Mouse (Mus musculus) fat pad, adult 2 months (tissue): Measurements from ENCODE around the gene Erbb2.

Experiments
- DNase-seq: peaks from one replicate; pipeline ENCODE4 v3.0.0-alpha.2; 2011; ENCODE audit warnings: low read depth, low spot score; ENCODE audit errors: extremely low read depth

The Erbb2 gene

DNA sequence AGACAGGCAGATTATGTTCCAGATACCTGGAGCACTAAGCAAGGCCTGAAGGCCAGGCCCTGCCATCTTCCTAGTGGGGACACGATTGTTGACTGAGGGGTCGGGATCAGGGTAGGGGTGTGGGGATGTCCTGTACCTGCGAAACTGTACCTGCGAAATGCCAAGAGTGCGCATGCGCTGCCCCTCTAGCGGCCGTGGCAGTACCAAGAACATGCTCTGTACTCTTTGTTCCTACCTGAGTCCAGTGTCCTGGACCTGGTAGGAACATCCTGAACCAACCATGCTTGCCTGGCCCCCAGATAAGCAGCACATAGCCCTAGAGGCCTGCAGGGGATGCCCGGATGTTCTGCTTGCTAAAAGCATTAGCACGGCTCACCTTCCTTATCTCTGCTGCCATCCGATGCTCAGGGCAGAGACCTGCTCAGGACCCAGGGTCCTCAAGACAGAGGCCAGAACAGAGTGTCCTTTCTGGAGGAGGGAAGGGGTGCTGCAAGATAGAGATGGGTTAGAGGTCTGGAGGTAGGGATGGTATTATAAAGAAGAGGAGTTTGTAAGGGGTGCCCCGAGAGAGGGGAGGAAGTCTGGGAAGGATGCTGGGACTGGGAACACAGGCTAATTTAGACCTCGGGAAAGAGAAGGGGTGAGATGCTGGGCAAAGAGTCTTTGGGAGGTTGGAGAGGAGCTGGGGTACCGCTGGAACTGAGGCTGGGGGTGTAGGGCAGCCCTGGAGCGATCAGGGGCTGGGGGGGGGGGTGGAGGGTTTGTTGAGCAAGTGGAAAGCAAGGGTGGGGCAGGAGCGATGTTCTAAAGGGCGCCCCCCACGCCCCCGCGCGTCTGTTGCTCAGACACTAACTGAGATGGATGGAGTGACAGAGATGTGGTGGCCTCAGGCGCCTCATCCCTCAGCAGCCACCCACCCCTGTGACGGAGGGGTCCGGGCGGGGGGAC is 26.4 kb upstream of the Erbb2 start, which contains the start of gene Pnmt:
TSS of gene Pnmt (plus strand) at position 813 of the 948 bp plus-strand sequence.
- no peak for DNase-seq

DNA sequence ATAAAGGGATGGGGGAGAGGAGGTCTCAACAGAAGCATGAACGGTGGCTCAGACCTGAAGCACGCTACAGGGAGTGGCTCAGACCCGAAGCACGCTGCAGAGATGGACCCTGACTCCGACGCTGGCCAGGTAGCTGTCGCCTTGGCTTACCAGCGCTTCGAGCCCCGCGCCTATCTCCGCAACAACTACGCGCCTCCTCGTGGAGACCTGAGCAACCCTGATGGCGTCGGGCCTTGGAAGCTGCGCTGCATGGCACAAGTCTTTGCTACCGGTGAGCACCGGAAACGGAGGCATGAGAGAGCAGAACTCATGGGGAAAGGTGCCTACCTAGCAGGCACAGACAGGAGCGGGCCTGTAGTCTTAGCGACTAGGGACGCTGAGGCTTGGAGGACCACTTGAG is 25.7 kb upstream of the Erbb2 start:
- DNase-seq = no peak

DNA sequence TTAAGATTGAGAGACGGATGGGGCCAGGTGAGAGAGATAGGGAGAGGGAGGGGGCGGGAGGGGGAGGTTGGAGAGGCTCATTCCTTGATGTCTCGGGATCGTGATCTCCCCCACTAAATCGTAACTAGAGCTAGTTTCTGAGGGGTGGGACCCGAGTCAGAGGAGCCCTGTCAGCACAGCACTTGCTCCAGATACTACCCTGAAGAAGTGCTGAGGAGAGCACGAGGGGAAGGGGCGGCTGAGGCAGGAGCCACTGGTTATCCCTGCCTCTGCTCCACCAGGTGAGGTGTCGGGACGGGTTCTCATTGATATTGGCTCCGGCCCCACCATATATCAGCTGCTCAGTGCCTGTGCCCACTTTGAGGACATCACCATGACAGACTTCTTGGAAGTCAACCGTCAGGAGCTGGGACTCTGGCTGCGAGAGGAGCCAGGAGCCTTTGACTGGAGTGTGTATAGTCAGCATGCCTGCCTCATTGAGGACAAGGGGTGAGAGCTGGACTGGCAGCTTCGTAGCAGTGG is 25.2 kb upstream of the Erbb2 start:
- DNase-seq = no peak

DNA sequence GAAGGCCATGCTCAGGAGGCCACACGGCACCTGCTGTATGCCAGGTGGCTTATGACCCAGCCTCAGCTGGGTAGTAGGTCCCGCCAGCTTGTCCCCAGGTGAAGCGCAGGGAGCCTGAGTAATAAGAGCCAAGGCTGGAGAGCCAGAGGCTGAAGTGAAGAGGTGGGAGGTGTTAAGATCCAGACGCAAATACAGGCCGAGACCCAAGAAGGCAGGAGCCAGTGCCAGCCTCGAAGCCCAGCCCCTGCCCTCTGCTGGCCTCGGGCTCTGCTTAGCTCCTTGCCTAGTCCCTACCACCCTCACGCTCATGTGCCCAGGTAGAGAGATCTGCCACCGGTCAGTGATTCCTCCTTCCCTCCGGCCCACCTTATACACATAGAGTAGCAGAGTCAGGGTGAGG is 24.0 kb upstream of the Erbb2 start:
- no peak for DNase-seq

DNA sequence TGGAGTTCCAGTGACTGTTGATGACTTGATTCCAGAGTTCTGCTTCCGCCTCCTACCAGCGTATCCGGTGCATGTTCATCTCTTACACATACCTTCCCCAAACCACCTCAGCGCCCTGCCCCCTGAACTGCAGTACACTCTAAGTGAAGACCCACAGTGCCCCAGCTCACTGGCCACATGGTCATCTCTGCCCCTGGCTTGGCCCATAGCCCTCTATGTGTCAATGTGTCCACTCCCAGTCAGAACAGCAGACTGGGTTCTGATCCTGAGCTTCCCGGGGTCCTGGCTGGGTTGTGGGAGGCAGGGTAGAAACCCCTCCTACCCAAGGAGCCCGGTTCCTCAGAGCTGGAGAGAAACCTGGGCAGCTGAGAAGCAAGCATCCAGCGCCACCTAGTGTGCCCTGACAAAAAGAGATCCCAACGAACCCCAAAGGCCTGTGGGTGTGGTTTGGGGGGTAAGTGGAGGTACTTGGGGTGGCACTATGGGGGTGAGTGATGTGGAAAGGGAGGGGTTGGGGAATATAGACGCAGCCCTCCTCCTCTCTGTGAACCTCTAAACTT is 23.0 kb upstream of the Erbb2 start:
- no peak for DNase-seq

DNA sequence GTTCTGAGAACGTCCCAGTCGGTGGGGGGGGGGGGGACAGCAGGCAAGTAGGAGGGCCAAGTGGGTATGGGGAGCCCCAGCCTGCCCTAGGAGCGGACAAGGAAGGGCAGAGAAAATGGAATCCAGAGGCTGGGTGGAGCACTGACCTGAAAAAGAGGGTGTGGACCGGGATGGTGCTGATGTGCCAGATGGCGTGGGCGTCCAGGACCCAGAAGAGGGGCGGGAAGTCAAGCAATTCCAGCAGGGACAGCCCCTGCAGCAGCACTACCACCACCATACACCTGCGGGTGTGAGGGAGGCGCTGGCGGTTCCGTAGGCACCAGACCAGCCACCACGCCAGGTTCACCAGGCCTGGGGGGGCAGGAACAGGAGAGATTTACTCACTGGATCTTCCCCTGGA is 22.1 kb upstream of the Erbb2 start:
- DNase-seq = no peak

DNA sequence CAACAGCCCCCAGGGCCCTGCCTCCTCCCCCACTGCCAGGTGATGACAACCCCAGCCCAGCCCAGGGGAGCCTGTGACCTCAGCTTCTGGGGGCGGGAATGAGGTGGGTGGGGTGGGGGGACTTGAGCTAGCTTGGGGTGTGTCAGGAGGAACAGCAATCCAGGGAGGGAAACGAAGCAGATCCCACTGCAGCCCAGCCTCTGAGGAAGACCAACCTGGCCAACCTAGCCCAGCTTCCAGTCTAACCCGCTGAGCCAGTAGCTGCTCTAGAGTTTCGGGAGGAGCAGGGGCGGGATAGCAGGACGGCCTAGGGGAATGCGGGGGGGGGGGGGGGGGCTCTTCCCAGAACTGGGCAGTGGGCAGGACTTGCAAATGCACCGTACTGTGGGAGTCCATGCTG is 20.2 kb upstream of the Erbb2 start:
- no peak for DNase-seq

DNA sequence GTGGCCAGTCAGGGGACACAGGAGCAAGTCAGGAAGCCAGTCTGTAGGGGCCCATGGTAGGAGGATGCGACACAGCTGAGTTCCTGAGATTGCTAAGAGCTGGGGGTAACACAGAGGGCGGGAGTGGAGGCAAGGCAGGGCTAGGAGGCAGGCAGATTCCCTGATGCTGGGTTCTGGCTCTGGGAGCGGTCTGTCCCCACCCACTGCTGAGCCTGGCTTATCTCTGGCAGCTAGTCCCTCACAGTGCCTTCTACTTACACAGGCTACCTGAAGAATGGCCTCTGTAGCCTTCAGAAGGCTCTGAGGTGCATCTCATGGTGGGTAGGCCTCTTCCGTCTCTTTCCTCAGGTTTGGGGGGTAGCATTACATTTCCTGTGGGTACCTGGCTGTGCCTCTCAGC is 19.6 kb upstream of the Erbb2 start:
- DNase-seq = no peak

DNA sequence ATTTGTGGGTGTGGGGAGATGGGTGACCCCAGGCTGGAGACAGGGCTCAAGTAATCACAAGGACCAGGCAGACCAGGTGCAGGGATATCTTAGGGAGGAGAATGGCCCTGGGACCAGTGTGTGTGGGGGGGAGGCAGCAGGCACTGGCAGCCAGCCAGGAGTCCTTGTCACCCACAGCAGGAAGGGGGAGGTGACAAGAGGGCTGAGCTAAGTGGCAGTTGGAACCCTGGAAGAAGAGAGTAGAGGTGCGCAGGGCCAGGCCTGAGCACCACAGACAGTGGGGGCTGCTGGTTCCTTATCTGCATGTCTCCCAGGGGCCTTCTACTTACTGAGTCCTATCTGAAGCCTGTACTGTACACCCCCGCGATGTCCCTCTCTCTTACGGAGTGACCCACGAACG is 19.0 kb upstream of the Erbb2 start:
- no peak for DNase-seq

DNA sequence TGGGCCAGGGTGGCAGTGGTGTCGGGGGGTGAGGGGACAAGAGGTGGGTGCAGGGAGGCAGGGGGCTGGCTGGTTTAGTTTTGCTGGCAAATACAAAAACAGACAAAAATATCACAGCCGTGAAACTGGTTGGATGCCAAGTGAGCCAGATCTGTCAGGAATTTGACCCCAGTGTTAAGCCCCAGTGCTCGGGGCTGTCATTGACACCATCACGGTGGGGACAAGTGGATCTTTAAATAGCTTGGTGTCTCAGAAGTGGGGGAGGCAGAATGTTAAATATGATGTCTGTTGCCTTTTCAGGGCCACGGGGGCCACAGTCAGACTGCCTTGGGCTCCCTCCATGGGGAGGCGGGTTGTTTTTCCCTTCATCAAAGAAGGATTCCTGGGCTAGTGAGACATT is 18.0 kb upstream of the Erbb2 start:
- no peak for DNase-seq

DNA sequence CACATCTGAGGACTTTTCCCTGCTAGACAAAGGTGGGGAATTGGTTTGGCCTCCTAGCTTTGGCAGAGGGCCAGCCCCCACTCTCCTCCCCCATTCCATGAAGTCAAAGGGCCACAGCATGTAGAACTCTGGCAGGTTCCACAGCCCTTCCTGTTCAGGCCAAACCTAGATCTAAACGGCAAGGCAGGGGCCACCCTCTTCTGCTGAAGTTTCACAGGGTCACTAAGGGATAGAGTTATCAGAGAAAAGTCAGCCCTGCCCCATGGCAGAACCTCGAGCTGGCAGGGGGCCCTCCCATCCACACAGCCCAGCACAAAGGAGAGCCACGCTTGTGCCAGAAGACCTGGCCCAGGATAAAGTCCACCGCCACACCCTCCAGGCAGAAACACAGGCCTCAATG is 17.2 kb upstream of the Erbb2 start:
- DNase-seq = no peak

DNA sequence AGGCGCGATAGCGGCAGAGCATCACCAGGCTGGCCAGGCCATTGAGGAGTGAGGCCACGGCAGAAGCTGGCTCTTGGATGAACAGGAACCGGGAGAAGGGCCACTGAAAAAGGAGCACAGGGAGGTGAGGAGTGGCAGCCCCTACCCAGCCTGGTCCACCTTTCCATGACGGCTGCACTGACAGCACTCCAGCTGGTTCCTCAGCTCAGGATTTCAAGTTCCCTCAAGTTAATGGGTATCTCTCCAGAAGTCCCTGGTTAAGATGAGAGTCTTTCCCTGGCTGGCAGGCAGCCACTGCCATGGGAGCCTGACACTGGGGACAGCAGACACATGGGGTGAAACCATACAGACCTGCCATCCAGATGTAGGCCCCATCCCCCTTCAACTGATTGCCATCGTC is 14.3 kb upstream of the Erbb2 start:
- DNase-seq = no peak

DNA sequence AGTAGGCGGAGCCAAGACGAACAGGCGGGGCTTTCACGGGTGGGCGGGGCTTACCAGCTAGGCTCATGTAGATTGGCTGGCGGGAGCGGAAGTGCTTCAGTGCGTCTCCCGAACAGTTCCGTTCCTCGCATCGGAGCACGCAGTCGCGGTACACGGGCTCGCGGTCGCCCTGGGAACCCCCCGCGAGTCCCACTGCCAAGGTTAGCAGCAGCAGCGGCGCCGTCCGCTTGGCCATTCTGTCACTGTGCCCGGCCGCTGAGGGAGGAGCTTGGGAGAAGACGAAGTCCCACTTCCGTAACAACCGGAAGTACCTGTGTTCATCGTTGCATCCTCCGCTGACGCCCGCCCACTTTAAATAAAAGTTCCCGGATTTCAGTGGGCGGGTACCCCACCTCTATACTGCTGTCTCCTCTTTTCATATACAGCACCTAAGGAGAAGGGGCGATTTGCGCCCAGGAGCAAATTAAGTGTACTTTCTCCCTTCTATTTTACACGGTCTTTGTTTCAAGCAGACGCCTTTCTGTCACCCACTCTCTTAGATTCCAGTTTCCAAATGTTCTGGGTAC is 12.0 kb upstream of the Erbb2 start, which contains the start of gene Pgap3:
TSS of gene Pgap3 (minus strand) at position 330 of the 566 bp plus-strand sequence.
- DNase-seq = no peak

DNA sequence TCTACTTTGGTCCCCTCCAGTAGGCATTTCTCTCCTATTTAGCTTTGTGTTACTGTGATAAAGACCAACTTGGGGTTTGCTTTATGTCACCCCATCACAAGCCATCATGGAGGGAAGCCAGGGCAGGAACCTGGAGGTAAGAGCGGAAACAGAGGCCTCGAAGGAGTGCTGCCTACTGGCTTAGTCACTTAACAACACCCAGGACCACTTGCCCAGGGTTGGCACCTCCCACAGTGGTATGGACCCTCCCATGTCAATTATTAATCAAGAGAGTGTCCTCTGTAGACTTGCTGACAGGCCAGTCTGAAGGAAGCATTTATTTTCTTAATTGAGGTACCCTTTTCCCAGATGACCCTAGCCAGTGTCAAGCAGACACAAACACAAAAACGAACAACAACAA is 11.5 kb upstream of the Erbb2 start:
- DNase-seq = no peak

DNA sequence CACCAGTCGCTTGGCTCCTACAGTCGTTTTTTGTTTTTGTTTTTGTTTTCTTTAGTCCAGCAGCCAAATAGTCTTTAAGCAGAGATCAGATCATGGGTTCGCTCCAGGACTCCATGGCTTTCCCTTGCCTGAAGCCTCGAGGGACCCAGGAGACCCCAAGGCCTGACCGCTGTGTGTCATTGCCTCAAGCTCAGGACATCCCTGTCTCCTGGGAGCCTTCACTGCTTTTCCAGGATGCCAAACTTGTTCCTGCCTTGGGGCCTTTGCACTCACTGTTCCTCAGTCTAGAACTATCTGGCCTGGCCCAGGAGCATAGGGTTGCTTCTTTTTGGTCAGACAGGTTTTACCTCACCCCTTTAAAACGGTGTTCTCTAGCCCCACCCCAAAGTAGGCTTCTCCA is 5.6 kb upstream of the Erbb2 start:
- DNase-seq = no peak

DNA sequence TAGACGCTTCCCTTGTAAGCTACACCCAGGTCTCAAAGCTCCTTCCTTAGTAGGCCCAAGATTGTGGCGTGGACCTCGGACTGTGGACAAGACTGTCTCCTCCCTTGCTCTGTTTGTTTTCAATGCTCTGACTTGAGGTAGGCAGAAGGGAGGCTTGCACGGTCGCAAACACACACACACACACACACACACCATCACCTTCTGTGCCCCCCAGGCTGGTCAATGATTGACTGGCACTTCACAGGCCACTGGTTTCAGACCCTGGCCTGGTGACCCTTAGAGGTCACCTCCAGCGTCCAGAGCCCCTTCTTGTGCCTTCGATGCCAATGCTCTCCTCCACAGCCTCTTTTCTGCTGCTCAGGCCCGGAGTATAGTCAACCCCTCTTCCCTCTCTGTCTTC is 3.4 kb upstream of the Erbb2 start:
- DNase-seq = no peak

DNA sequence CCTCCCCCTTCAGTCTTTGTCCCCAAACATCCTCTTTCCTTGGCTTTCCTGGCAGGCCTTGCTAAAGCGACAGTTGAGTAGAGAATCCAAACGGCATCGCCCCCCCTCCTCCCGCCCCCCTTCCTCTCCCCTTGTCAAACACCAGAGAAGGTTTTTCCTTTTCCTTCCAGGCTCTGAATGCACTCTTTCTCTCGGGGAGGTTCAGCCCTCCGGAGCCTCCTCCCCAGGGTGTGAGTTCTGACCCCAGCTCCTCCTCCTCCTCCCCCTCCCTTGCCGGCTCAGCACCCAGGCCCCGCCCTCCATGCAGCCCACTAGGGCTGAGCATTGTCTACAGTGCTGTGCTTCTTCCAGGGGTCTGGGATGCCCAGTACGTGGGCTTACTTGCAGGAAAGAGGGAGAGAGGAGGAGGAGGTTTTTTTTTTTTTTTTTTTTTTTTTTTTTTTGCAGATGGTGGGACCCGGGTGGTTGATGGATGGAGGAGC is 2.9 kb upstream of the Erbb2 start:
- no peak for DNase-seq

DNA sequence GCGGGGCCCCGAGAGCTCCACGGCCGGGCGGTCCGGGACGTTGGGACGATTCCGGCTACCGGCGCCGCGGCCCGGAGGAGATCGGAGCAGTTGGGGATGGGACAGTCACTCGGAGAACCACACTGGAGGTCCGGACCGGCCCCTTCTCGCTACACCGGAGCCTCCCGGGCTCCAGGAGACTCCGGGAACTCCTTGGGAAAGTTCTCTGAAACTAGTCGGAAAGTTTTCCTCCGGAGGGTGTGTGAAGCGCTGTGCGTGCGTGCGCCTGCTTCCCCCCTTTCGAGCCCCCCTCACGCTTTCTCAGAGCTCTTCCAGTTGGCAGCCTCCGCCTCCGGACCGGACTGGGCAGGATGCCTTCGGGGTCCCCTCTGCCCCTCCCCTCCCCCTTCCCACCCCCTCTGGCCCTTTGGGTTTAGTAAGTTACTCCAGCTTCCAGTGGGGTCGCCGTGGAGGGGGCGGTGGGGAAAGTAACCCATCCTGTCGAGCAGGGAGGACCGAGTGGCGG is 579 bp downstream of the Erbb2 start:
- DNase-seq = no peak

DNA sequence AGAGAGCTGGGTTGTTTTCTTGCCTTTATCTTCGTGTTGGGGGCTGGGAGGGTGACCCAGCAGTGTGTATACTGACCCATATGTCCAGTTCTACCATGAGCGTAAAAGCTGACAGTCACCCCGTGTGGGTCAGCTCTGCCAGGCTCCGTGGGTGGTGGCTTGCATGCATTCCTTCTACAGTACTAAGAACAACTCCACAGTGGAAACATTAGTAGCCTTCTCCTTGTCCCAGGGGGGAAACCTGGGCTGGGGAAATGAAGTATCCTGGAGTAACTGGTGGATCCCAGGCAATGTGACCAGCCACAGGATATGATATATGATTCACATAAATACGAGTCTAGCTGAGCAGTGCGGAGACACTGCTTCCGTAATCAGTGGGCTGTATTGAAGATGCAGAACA is 1.5 kb downstream of the Erbb2 start:
- DNase-seq = no peak

DNA sequence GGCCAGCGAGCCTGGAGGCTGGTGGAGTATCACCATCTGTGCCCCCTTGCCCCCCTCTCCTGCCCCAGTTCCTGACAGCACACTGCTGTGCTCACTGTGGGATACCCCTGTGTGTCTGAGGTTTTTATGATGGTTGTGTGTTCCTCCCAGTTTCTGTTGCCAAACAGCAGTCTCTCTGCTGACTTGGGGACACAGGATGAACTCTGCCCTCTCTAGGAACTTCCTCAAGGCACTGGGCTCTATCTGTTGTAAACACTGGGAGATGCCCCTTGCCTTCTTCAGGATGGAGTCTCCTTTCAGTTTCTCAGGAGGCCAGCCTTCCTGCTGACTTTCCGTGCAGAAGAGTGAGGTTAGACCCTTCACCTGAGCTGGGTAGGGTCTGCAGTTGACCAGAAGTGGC is 1.9 kb downstream of the Erbb2 start:
- DNase-seq = no peak

DNA sequence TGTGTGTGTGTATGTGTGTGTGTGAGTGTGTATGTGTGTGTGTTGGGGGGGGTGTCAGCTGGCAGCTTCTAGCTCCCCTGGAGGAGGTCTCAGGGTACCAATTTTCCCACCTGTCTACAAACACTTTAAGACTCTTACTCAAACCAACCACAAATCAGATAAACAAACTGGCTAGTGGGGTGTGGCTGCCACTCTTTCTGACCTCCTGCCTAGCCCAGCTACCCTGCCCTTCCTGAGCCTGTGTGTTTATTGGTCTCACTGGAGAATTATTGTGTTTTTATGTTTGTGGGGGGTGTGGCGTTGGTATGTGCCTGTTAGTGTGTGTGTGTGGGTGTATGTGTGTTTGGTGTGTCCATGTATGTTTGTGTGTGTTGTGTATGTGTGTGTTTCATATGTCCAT is 4.8 kb downstream of the Erbb2 start:
- no peak for DNase-seq

DNA sequence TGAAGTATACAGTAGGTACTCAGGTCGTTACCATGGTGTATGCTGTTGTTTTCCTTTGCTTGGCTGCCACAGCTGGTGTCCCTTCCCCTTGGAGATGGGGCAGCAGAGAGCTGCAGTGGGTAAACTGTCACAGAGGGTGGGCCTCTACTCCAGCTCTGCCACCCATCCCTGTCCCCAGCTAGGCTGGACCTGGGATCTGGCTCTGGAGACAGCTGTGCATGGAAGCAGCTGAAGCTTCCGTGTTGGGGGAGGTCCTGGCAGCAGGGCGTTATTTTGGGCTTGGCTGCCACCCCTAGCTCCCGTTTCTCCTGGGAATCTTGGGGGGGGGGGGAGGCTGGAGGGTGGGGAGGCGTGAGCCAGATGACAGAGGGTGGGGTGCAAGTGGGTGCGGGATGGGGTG is 6.0 kb downstream of the Erbb2 start:
- no peak for DNase-seq
